Mouse (Mus musculus) bone marrow macrophage, adult 2 months (primary cell): Measurements from ENCODE around the gene Gm26920.

ENCODE experiments used
- CTCF ChIP-seq: IDR thresholded peaks from 2 replicates; pipeline ENCODE4 v1.5.1; 2012; ENCODE audit warnings: low read depth, mild to moderate bottlenecking, low read length, moderate library complexity
- POLR2A ChIP-seq: IDR thresholded peaks from 2 replicates; pipeline ENCODE4 v1.6.1; 2012; ENCODE audit warnings: mild to moderate bottlenecking, low read depth, low read length, borderline replicate concordance

DNA sequence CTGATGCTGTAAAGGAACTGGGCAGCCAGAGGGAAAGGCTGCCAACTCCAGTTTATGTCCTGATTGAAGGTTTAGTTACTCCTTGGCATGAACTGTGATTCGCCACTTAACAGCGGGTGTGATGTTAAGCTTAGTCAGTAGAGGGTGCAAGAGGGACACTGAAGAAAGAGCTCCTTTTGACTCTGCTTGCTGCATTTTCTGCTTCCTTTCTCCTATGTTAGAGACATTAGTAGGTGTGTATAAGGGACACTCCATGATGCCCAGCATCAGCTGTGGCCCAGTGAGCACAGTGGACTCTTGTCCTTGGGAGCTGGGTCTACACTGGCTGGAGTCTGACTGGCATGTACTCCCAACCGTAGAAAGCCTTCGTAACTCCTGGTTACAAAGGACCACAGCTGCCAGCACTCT lies 77.2 kb downstream of the Gm26920 start:
- no peak; the same call in 1 of the 2 replicates for TF ChIP-seq CTCF
- TF ChIP-seq POLR2A: no peak
